Mouse (Mus musculus): ENCODE measurements at regions not wholly inside any gene's neighbourhood (a gene's known extent, or its start where the extent isn't known, plus 50 kb on each side); places are given as distances from the start of the nearest gene placed in this dataset.

GRCm38 (mm10) chr11:22698057-22698941 is 162.5 kb downstream of the B3gnt2 start:
- Histone ChIP-seq H3K27ac (replicated peaks; ENCODE audit: low read depth, low read length) (peak overlapping the region; percentile 10), H3K36me3 (ENCODE audit: control insufficient read depth, insufficient read depth, low read length) (no peaks in the 10 kb centered on the region), H3K4me2 (ENCODE audit: low read length) (no peak overlapping the region), H3K9me3 (ENCODE audit: control insufficient read depth, low read length) (no peaks in the 10 kb centered on the region), H3K9ac (replicated peaks; ENCODE audit: low read length) (no peak overlapping the region), H3K27me3 (ENCODE audit: control insufficient read depth, insufficient read depth, low read length) (no peaks in the 10 kb centered on the region), H3K4me1 (ENCODE audit: control insufficient read depth, insufficient read depth, low read length) (no peaks in the 10 kb centered on the region), H3K4me3 (replicated peaks; ENCODE audit: low read depth, low read length) (no peak overlapping the region)
- WGBS = 51% methylated on average over 5 of the region's 5 CpGs
- peak; percentile 63 for DNase-seq
- ATAC-seq (ENCODE audit: low FRiP score, low TSS enrichment) = peak; percentile 85

DNA sequence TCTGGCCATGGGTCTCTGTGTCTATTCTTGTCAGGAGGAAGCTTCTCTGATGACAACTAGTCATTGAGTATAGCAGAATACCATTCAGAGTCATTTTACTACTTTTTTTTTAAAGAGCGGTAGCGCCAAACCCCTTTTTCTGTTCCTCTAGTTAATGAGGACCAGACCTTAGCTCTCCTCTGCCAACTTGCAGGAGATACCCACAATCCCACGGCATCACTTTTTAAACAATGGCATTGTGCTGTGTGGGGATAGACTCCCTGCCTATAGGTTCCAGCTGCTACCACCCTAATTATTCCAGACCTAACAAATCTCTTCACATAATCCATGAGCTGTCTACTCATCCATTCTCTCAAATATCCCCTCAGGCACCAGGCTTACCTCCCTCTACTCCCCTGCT is 154.7 kb downstream of the B3gnt2 start:
- no peak for ATAC-seq (ENCODE audit: low FRiP score, low TSS enrichment)
- no peak overlapping the region for H3K27ac ChIP-seq (replicated peaks; ENCODE audit: low read depth, low read length)
- no peaks in the 10 kb centered on the region for H3K36me3 ChIP-seq (ENCODE audit: control insufficient read depth, insufficient read depth, low read length)
- no peak overlapping the region for H3K4me2 ChIP-seq (ENCODE audit: low read length)
- 89% methylated on average over 3 of the region's 3 CpGs for WGBS
- no peak for DNase-seq
- H3K9ac ChIP-seq (replicated peaks; ENCODE audit: low read length) = no peak overlapping the region
- H3K4me3 ChIP-seq (replicated peaks; ENCODE audit: low read depth, low read length) = no peak overlapping the region
- no peaks in the 10 kb centered on the region for H3K9me3 ChIP-seq (ENCODE audit: control insufficient read depth, low read length)
- no peaks in the 10 kb centered on the region for H3K27me3 ChIP-seq (ENCODE audit: control insufficient read depth, insufficient read depth, low read length)
- H3K4me1 ChIP-seq (ENCODE audit: control insufficient read depth, insufficient read depth, low read length) = no peaks in the 10 kb centered on the region
